8 mouse cellular contexts compared by ENCODE assay signal in genomic region chr17:56009088-56009961, GRCm38 (mm10). TPM values are rescaled to one million over a fixed set of nuclear protein-coding genes. Genes with fewer than 3 reads are reported as not detected.
DNase-seq lines count a peak whose midpoint lies in the region; ATAC-seq and TF ChIP-seq lines count a peak whose summit lies in the region.

No protein-coding gene starts in this region.

- H3K9ac ChIP-seq in heart, embryonic 15.5 days, result peak overlapping the region; percentile 76
- H3K9ac ChIP-seq in liver, embryonic 14.5 days (replicated peaks), result peak overlapping the region; percentile 21; the same call in 1 of the 2 replicates
- H3K9ac ChIP-seq in neural tube, embryonic 11.5 days (ENCODE audit: low read length), result peak overlapping the region; percentile 90
- H3K9ac ChIP-seq in stomach, postnatal 0 days (ENCODE audit: low read length), result peak overlapping the region; percentile 74

- peak; percentile 64 for DNase-seq in c-Kit-negative CD71-positive TER-119-positive erythroid progenitor cells, embryonic 14.5 days (ENCODE audit: low read depth, low spot score)
- peak; percentile 76 for DNase-seq in fibroblast of lung, adult 2 months (ENCODE audit: low read depth)
- peak; percentile 94 to 98 for DNase-seq in kidney, postnatal 25 days
- peak; percentile 79 to 84 (median 80) for DNase-seq in liver, embryonic 14.5 days (ENCODE audit: low read depth in 3 of 3, low spot score in 3 of 3)
- DNase-seq in neural tube, embryonic 11.5 days (ENCODE audit: low spot score), result peak; percentile 93
- DNase-seq in stomach, postnatal 0 days (ENCODE audit: low spot score), result peak; percentile 92

- peak overlapping the region; percentile 92 for H3K27ac ChIP-seq in heart, embryonic 15.5 days
- no peak overlapping the region for H3K27ac ChIP-seq in liver, embryonic 14.5 days
- peak overlapping the region; percentile 95 for H3K27ac ChIP-seq in neural tube, embryonic 11.5 days (ENCODE audit: low read depth, low read length)
- H3K27ac ChIP-seq in stomach, postnatal 0 days (replicated peaks), result peak overlapping the region; percentile 89

- H3K27me3 ChIP-seq in heart, embryonic 15.5 days, result no peaks in the 10 kb centered on the region
- H3K27me3 ChIP-seq in liver, embryonic 14.5 days (ENCODE audit: control insufficient read depth, insufficient read depth, low read length), result no peaks in the 10 kb centered on the region
- 0 out of 2 replicates have a peak, but pooled peaks cover 2% of the 10 kb centered on the region for H3K27me3 ChIP-seq in neural tube, embryonic 11.5 days (ENCODE audit: control insufficient read depth, insufficient read depth, low read length)
- H3K27me3 ChIP-seq in stomach, postnatal 0 days (ENCODE audit: control insufficient read depth, insufficient read depth, low read length), result 0 out of 2 replicates have a peak, but pooled peaks cover 2% of the 10 kb centered on the region

- peak; percentile 55 for TF ChIP-seq CTCF in liver, embryonic 14.5 days (IDR thresholded peaks at IDR 0.05; ENCODE audit: low read depth)
- peak; percentile 62 for TF ChIP-seq CTCF in stomach, postnatal 0 days (IDR thresholded peaks at IDR 0.05; ENCODE audit: low read depth)

- peaks cover 21% of the 10 kb centered on the region for H3K36me3 ChIP-seq in heart, embryonic 15.5 days
- no peaks in the 10 kb centered on the region for H3K36me3 ChIP-seq in liver, embryonic 14.5 days (replicated peaks; ENCODE audit: control insufficient read depth, insufficient read depth, low read depth)
- peaks cover 12% of the 10 kb centered on the region; the same call in 1 of the 2 replicates for H3K36me3 ChIP-seq in neural tube, embryonic 11.5 days (ENCODE audit: control insufficient read depth, insufficient read depth, low read length)
- H3K36me3 ChIP-seq in stomach, postnatal 0 days (ENCODE audit: control insufficient read depth, insufficient read depth, low read length), result peaks cover 4% of the 10 kb centered on the region; the same call in 1 of the 2 replicates

- H3K4me2 ChIP-seq in heart, embryonic 15.5 days, result peak overlapping the region; percentile 92
- peak overlapping the region; percentile 95 for H3K4me2 ChIP-seq in liver, embryonic 14.5 days (ENCODE audit: low read depth)
- peak overlapping the region; percentile 98 for H3K4me2 ChIP-seq in neural tube, embryonic 11.5 days (ENCODE audit: low read depth)
- peak overlapping the region; percentile 100 for H3K4me2 ChIP-seq in stomach, postnatal 0 days (replicated peaks; ENCODE audit: low read depth)

- TF ChIP-seq EP300 in liver, embryonic 14.5 days (IDR thresholded peaks at IDR 0.05; ENCODE audit: low read depth), result no peak
- no peak for TF ChIP-seq EP300 in stomach, postnatal 0 days (optimal IDR thresholded peaks at IDR 0.05)

- peak; percentile 84 for ATAC-seq in CD4-positive, CD25-positive, alpha-beta regulatory T cell, adult 4 months
- peak; percentile 91 for ATAC-seq in heart, embryonic 15.5 days (replicated peaks; ENCODE audit: insufficient number of reproducible peaks, insufficient read depth, low FRiP score, low read depth)
- peak; percentile 87 for ATAC-seq in liver, embryonic 14.5 days (ENCODE audit: insufficient read depth)
- ATAC-seq in neural tube, embryonic 11.5 days (ENCODE audit: insufficient read depth, low FRiP score, low TSS enrichment), result peak; percentile 84
- peak; percentile 89 for ATAC-seq in stomach, postnatal 0 days (ENCODE audit: low FRiP score, low TSS enrichment)

- WGBS in heart, embryonic 15.5 days, result under 1% methylated on average over 62 of the region's 62 CpGs
- WGBS in liver, embryonic 14.5 days (ENCODE audit: insufficient replicate concordance), result under 1% methylated on average over 62 of the region's 62 CpGs
- under 1% methylated on average over 61 of the region's 62 CpGs for WGBS in neural tube, embryonic 11.5 days
- 1% methylated on average over 62 of the region's 62 CpGs for WGBS in stomach, postnatal 0 days

- H3K4me1 ChIP-seq in heart, embryonic 15.5 days (replicated peaks), result peaks cover 33% of the 10 kb centered on the region
- peaks cover 0 to 18% of the 10 kb centered on the region in 2 experiments; a peak in 3 of 4 replicates for H3K4me1 ChIP-seq in liver, embryonic 14.5 days (replicated peaks; ENCODE audit: control insufficient read depth in 2 of 2, insufficient read depth in 2 of 2, low read length in 1 of 2)
- peaks cover 10% of the 10 kb centered on the region for H3K4me1 ChIP-seq in neural tube, embryonic 11.5 days (ENCODE audit: control insufficient read depth, insufficient read depth, low read length)
- H3K4me1 ChIP-seq in stomach, postnatal 0 days (replicated peaks; ENCODE audit: control insufficient read depth, insufficient read depth), result peaks cover 4% of the 10 kb centered on the region; the same call in 1 of the 2 replicates

- H3K4me3 ChIP-seq in heart, embryonic 15.5 days, result peak overlapping the region; percentile 84
- peak overlapping the region; percentile 62 to 77 for H3K4me3 ChIP-seq in liver, embryonic 14.5 days (ENCODE audit: insufficient read depth in 1 of 2, low read depth in 2 of 2, low read length in 2 of 2)
- peak overlapping the region; percentile 85 for H3K4me3 ChIP-seq in neural tube, embryonic 11.5 days (ENCODE audit: low read depth, low read length)
- H3K4me3 ChIP-seq in stomach, postnatal 0 days (ENCODE audit: low read depth, low read length), result peak overlapping the region; percentile 80

- H3K9me3 ChIP-seq in heart, embryonic 15.5 days (replicated peaks), result no peaks in the 10 kb centered on the region
- H3K9me3 ChIP-seq in liver, embryonic 14.5 days (ENCODE audit: control insufficient read depth, low read length), result no peaks in the 10 kb centered on the region
- H3K9me3 ChIP-seq in neural tube, embryonic 11.5 days (ENCODE audit: control insufficient read depth, low read length), result no peaks in the 10 kb centered on the region
- no peaks in the 10 kb centered on the region for H3K9me3 ChIP-seq in stomach, postnatal 0 days (ENCODE audit: control insufficient read depth, low read length)

RNA-seq across cellular contexts. Expression of gene Mpnd, which starts 3.8 kb away (rescaled TPM):
- polyA plus RNA-seq in CD4-positive, CD25-positive, alpha-beta regulatory T cell, adult 4 months (2017; shearing (Covaris generic)), result 10 to 100 TPM in 1 of 2 experiments, 1 to 10 TPM in 1; 9.2 to 13.7 TPM
- polyA plus RNA-seq in heart, embryonic 15.5 days (2015; fragmentation: Nextera tagmentation; extraction: Ambion mirVana), result 61.1 and 81.1 TPM in 2 replicates
- 15.7 TPM in 2 replicates for polyA plus RNA-seq in liver, embryonic 14.5 days (2012; rRNA removed)
- 12.9 and 14.8 TPM in 2 replicates for polyA plus RNA-seq in liver, embryonic 14.5 days (2014; fragmentation: Nextera tagmentation; extraction: Ambion mirVana)
- 157 and 176 TPM in 2 replicates for polyA plus RNA-seq in neural tube, embryonic 11.5 days (2014; fragmentation: Nextera tagmentation; extraction: Ambion mirVana)
- 28.9 and 34.9 TPM in 2 replicates for polyA plus RNA-seq in stomach, postnatal 0 days (2015; fragmentation: Nextera tagmentation; extraction: Ambion mirVana)

RNA-seq across cellular contexts. Expression of gene Stap2, which starts 3.9 kb away (rescaled TPM):
- polyA plus RNA-seq in CD4-positive, CD25-positive, alpha-beta regulatory T cell, adult 4 months (2017; shearing (Covaris generic)), result under 1 TPM in 1 of 2 experiments, not detected in 1; 0.70 TPM
- 13.7 and 17.2 TPM in 2 replicates for polyA plus RNA-seq in heart, embryonic 15.5 days (2015; fragmentation: Nextera tagmentation; extraction: Ambion mirVana)
- 1.9 and 2.0 TPM in 2 replicates for polyA plus RNA-seq in liver, embryonic 14.5 days (2012; rRNA removed)
- polyA plus RNA-seq in liver, embryonic 14.5 days (2014; fragmentation: Nextera tagmentation; extraction: Ambion mirVana), result 1.8 and 2.8 TPM in 2 replicates
- polyA plus RNA-seq in neural tube, embryonic 11.5 days (2014; fragmentation: Nextera tagmentation; extraction: Ambion mirVana), result 5.4 and 6.3 TPM in 2 replicates
- 44.2 and 50.6 TPM in 2 replicates for polyA plus RNA-seq in stomach, postnatal 0 days (2015; fragmentation: Nextera tagmentation; extraction: Ambion mirVana)

RNA-seq across cellular contexts. Expression of gene Fsd1, which starts 23.0 kb away (rescaled TPM):
- polyA plus RNA-seq in CD4-positive, CD25-positive, alpha-beta regulatory T cell, adult 4 months (2017; shearing (Covaris generic)), result under 1 TPM in 1 of 2 experiments, not detected in 1; 0.47 TPM
- polyA plus RNA-seq in heart, embryonic 15.5 days (2015; fragmentation: Nextera tagmentation; extraction: Ambion mirVana), result 2.6 and 5.0 TPM in 2 replicates
- polyA plus RNA-seq in liver, embryonic 14.5 days (2012; rRNA removed), result 0.27 and 0.30 TPM in 2 replicates
- 0.19 and 0.33 TPM in 2 replicates for polyA plus RNA-seq in liver, embryonic 14.5 days (2014; fragmentation: Nextera tagmentation; extraction: Ambion mirVana)
- 68.3 and 86.8 TPM in 2 replicates for polyA plus RNA-seq in neural tube, embryonic 11.5 days (2014; fragmentation: Nextera tagmentation; extraction: Ambion mirVana)
- 2.7 and 3.5 TPM in 2 replicates for polyA plus RNA-seq in stomach, postnatal 0 days (2015; fragmentation: Nextera tagmentation; extraction: Ambion mirVana)

RNA-seq across cellular contexts. Expression of gene Sh3gl1, which starts 27.1 kb away (rescaled TPM):
- 100 to 1,000 TPM in 1 of 2 experiments, 10 to 100 TPM in 1; 93.7 to 110 TPM for polyA plus RNA-seq in CD4-positive, CD25-positive, alpha-beta regulatory T cell, adult 4 months (2017; shearing (Covaris generic))
- polyA plus RNA-seq in heart, embryonic 15.5 days (2015; fragmentation: Nextera tagmentation; extraction: Ambion mirVana), result 67.0 and 93.4 TPM in 2 replicates
- polyA plus RNA-seq in liver, embryonic 14.5 days (2012; rRNA removed), result 28.8 and 30.0 TPM in 2 replicates
- polyA plus RNA-seq in liver, embryonic 14.5 days (2014; fragmentation: Nextera tagmentation; extraction: Ambion mirVana), result 32.5 and 32.9 TPM in 2 replicates
- 122 and 125 TPM in 2 replicates for polyA plus RNA-seq in neural tube, embryonic 11.5 days (2014; fragmentation: Nextera tagmentation; extraction: Ambion mirVana)
- polyA plus RNA-seq in stomach, postnatal 0 days (2015; fragmentation: Nextera tagmentation; extraction: Ambion mirVana), result 100 and 101 TPM in 2 replicates

RNA-seq across cellular contexts. Expression of gene Chaf1a, which starts 30.9 kb away (rescaled TPM):
- polyA plus RNA-seq in CD4-positive, CD25-positive, alpha-beta regulatory T cell, adult 4 months (2017; shearing (Covaris generic)), result 1 to 10 TPM in 1 of 2 experiments, under 1 TPM in 1; 0.51 to 1.0 TPM
- polyA plus RNA-seq in heart, embryonic 15.5 days (2015; fragmentation: Nextera tagmentation; extraction: Ambion mirVana), result 10.1 and 15.0 TPM in 2 replicates
- 10.8 and 14.6 TPM in 2 replicates for polyA plus RNA-seq in liver, embryonic 14.5 days (2012; rRNA removed)
- polyA plus RNA-seq in liver, embryonic 14.5 days (2014; fragmentation: Nextera tagmentation; extraction: Ambion mirVana), result 10.2 and 13.0 TPM in 2 replicates
- polyA plus RNA-seq in neural tube, embryonic 11.5 days (2014; fragmentation: Nextera tagmentation; extraction: Ambion mirVana), result 23.5 and 25.0 TPM in 2 replicates
- 4.5 and 5.0 TPM in 2 replicates for polyA plus RNA-seq in stomach, postnatal 0 days (2015; fragmentation: Nextera tagmentation; extraction: Ambion mirVana)

Comparison
In these comparisons a context has a peak if more than half of its experiments do, and no peak if none do; other contexts are left out.
1. H3K9ac ChIP-seq: peak in every context shown above with its lines; median percentile 90 in neural tube, embryonic 11.5 days; 76 in heart, embryonic 15.5 days; 74 in stomach, postnatal 0 days; 21 in liver, embryonic 14.5 days.
2. RNA of gene Fsd1, which starts 23.0 kb away (polyA plus RNA-seq): 68.3 to 86.8 TPM in neural tube, embryonic 11.5 days; 2.7 to 3.5 TPM in stomach, postnatal 0 days, 2.6 to 5.0 TPM in heart, embryonic 15.5 days, 0.47 TPM in CD4-positive, CD25-positive, alpha-beta regulatory T cell, adult 4 months and 0.19 to 0.33 TPM in liver, embryonic 14.5 days; every median in the first group is over 10 times any median in the second.
3. Peak in every context shown above with its lines, with median percentiles within 50 percentile points of each other: ATAC-seq, DNase-seq, H3K4me2 ChIP-seq and H3K4me3 ChIP-seq.